14 mouse cellular contexts compared by ENCODE assay signal in the genomic region with DNA sequence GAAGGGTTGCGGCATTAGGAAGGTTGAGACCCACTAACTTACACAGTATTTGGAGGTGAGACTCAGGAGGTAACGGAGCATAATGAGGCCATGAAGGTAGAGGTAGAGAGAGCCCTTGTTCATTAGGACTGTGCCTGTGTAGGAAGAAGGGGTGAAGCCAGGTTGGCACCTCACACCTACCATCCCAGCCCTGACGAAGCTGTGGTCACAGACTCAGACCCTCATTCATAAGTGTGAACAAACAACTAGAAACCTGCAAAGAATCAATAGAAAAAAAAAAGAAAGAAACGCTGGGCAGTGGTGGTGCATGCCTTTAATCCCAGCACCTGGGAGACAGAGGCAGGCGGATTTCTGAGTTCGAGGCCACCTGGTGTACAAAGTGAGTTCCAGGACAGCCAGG. TPM values are rescaled to one million over a fixed set of nuclear protein-coding genes. Genes with fewer than 3 reads are reported as not detected.
"Had no signal": no experiment of that assay in that cellular context is flagged by ENCODE, and none has a peak within 500 bp of the region (broad histone marks: within the 10 kb centered on the region; RNA-seq: fewer than 3 reads in every experiment).

No protein-coding gene starts in this region.

RNA-seq across cellular contexts. Expression of gene A530032D15Rik, which starts 8.7 kb away (rescaled TPM):
- polyA plus RNA-seq: neural tube, embryonic 12.5 days; neural tube, embryonic 13.5 days; neural tube, embryonic 14.5 days; neural tube, embryonic 15.5 days; stomach, embryonic 14.5 days; stomach, embryonic 15.5 days; stomach, postnatal 0 days; testis, adult 2 months had no signal

RNA-seq across cellular contexts. Expression of gene Gm10553, which starts 18.4 kb away (rescaled TPM):
- polyA plus RNA-seq: neural tube, embryonic 12.5 days; neural tube, embryonic 13.5 days; neural tube, embryonic 14.5 days; neural tube, embryonic 15.5 days; small intestine, adult 2 months; spleen, adult 2 months; stomach, embryonic 14.5 days; stomach, embryonic 15.5 days; stomach, embryonic 16.5 days; stomach, postnatal 0 days; testis, adult 2 months; thymus, adult 2 months; thymus, postnatal 0 days; urinary bladder, adult 2 months had no signal
